Mouse (Mus musculus): Measurements from ENCODE around the gene Susd6. TPM values are rescaled to one million over a fixed set of nuclear protein-coding genes. Genes with fewer than 3 reads are reported as not detected.
"Not testable (repeated sequence)": the region's sequence is repeated elsewhere in the genome, so short reads cannot be mapped to it uniquely, and the experiment has no call there.

Susd6 gene
- polyA plus RNA-seq, 1 experiment from 2014 or later, result 14.3 TPM

- H3K9me3 ChIP-seq (ENCODE audit: control insufficient read depth, low read length), result no peaks in the 10 kb centered on the region
- H3K4me3 ChIP-seq (replicated peaks; ENCODE audit: low read length), result no peak overlapping the region
- peaks cover 12% of the 10 kb centered on the region for H3K4me1 ChIP-seq (replicated peaks; ENCODE audit: control insufficient read depth, insufficient read depth, low read length)
- no peak overlapping the region for H3K9ac ChIP-seq (replicated peaks; ENCODE audit: low read depth, low read length)
- 86% methylated on average over 3 of the region's 3 CpGs for WGBS
- H3K36me3 ChIP-seq (ENCODE audit: control insufficient read depth, insufficient read depth), result no peaks in the 10 kb centered on the region
- H3K27me3 ChIP-seq (replicated peaks; ENCODE audit: control insufficient read depth, insufficient read depth, low read length), result no peaks in the 10 kb centered on the region
- no peak overlapping the region for H3K27ac ChIP-seq (ENCODE audit: low read length)
- ATAC-seq, result no peak
- H3K4me2 ChIP-seq (ENCODE audit: low read length), result no peak overlapping the region
These were observed 25.6 kb downstream of the Susd6 start for GRCm38 (mm10) chr12:80815893-80816292.

- Histone ChIP-seq H3K36me3 (ENCODE audit: control insufficient read depth, insufficient read depth) (no peaks in the 10 kb centered on the region), H3K27me3 (replicated peaks; ENCODE audit: control insufficient read depth, insufficient read depth, low read length) (no peaks in the 10 kb centered on the region), H3K4me1 (replicated peaks; ENCODE audit: control insufficient read depth, insufficient read depth, low read length) (peaks cover 12% of the 10 kb centered on the region), H3K9me3 (ENCODE audit: control insufficient read depth, low read length) (no peaks in the 10 kb centered on the region), H3K27ac (ENCODE audit: low read length) (no peak overlapping the region), H3K4me3 (replicated peaks; ENCODE audit: low read length) (no peak overlapping the region), H3K9ac (replicated peaks; ENCODE audit: low read depth, low read length) (no peak overlapping the region), H3K4me2 (ENCODE audit: low read length) (no peak overlapping the region)
- no peak for ATAC-seq
- WGBS, result 48% methylated on average over 1 of the region's 1 CpGs
These were observed 26.2 kb downstream of the Susd6 start for GRCm38 (mm10) chr12:80816380-80817086.

GRCm38 (mm10) chr12:80817697-80818235 lies 27.5 kb downstream of the Susd6 start:
- Histone ChIP-seq H3K9me3 (ENCODE audit: control insufficient read depth, low read length) (no peaks in the 10 kb centered on the region), H3K27me3 (replicated peaks; ENCODE audit: control insufficient read depth, insufficient read depth, low read length) (no peaks in the 10 kb centered on the region), H3K4me3 (replicated peaks; ENCODE audit: low read length) (no peak overlapping the region), H3K9ac (replicated peaks; ENCODE audit: low read depth, low read length) (no peak overlapping the region), H3K4me1 (replicated peaks; ENCODE audit: control insufficient read depth, insufficient read depth, low read length) (peaks cover 8% of the 10 kb centered on the region), H3K36me3 (ENCODE audit: control insufficient read depth, insufficient read depth) (no peaks in the 10 kb centered on the region), H3K27ac (ENCODE audit: low read length) (no peak overlapping the region), H3K4me2 (ENCODE audit: low read length) (no peak overlapping the region)
- ATAC-seq, result no peak

GRCm38 (mm10) chr12:80819020-80819419 lies 28.7 kb downstream of the Susd6 start:
- ATAC-seq; H3K27ac ChIP-seq (ENCODE audit: low read length): not testable (repeated sequence)
- 78% methylated on average over 2 of the region's 2 CpGs for WGBS

GRCm38 (mm10) chr12:80821312-80822007 lies 31.1 kb downstream of the Susd6 start:
- H3K4me3 ChIP-seq (replicated peaks; ENCODE audit: low read length), result no peak overlapping the region
- H3K4me1 ChIP-seq (replicated peaks; ENCODE audit: control insufficient read depth, insufficient read depth, low read length), result peaks cover 9% of the 10 kb centered on the region
- WGBS, result 90% methylated on average over 4 of the region's 4 CpGs

More at GRCm38 (mm10) chr12:80819020-80819419, 28.7 kb downstream of the Susd6 start:
- not testable (repeated sequence) for H3K9me3 ChIP-seq (ENCODE audit: control insufficient read depth, low read length); H3K36me3 ChIP-seq (ENCODE audit: control insufficient read depth, insufficient read depth); H3K27me3 ChIP-seq (replicated peaks; ENCODE audit: control insufficient read depth, insufficient read depth, low read length); H3K4me1 ChIP-seq (replicated peaks; ENCODE audit: control insufficient read depth, insufficient read depth, low read length); H3K4me3 ChIP-seq (replicated peaks; ENCODE audit: low read length); H3K4me2 ChIP-seq (ENCODE audit: low read length); H3K9ac ChIP-seq (replicated peaks; ENCODE audit: low read depth, low read length)

GRCm38 (mm10) chr12:80822533-80822932 lies 32.2 kb downstream of the Susd6 start:
- H3K27me3 ChIP-seq (replicated peaks; ENCODE audit: control insufficient read depth, insufficient read depth, low read length), result no peaks in the 10 kb centered on the region
- no peak overlapping the region for H3K4me2 ChIP-seq (ENCODE audit: low read length)
- WGBS, result 98% methylated on average over 7 of the region's 7 CpGs
- H3K9ac ChIP-seq (replicated peaks; ENCODE audit: low read depth, low read length), result no peak overlapping the region
- peaks cover 12% of the 10 kb centered on the region for H3K4me1 ChIP-seq (replicated peaks; ENCODE audit: control insufficient read depth, insufficient read depth, low read length)
- no peak overlapping the region for H3K4me3 ChIP-seq (replicated peaks; ENCODE audit: low read length)
- no peak for ATAC-seq
- no peaks in the 10 kb centered on the region for H3K9me3 ChIP-seq (ENCODE audit: control insufficient read depth, low read length)
- no peak overlapping the region for H3K27ac ChIP-seq (ENCODE audit: low read length)
- no peaks in the 10 kb centered on the region for H3K36me3 ChIP-seq (ENCODE audit: control insufficient read depth, insufficient read depth)

More at GRCm38 (mm10) chr12:80821312-80822007, 31.1 kb downstream of the Susd6 start:
- ATAC-seq, result no peak
- H3K27me3 ChIP-seq (replicated peaks; ENCODE audit: control insufficient read depth, insufficient read depth, low read length), result no peaks in the 10 kb centered on the region
- H3K9me3 ChIP-seq (ENCODE audit: control insufficient read depth, low read length), result no peaks in the 10 kb centered on the region
- H3K9ac ChIP-seq (replicated peaks; ENCODE audit: low read depth, low read length), result no peak overlapping the region
- no peak overlapping the region for H3K4me2 ChIP-seq (ENCODE audit: low read length)
- H3K27ac ChIP-seq (ENCODE audit: low read length), result no peak overlapping the region
- H3K36me3 ChIP-seq (ENCODE audit: control insufficient read depth, insufficient read depth), result no peaks in the 10 kb centered on the region

- no peak overlapping the region for H3K9ac ChIP-seq (replicated peaks; ENCODE audit: low read depth, low read length)
These were observed 33.9 kb downstream of the Susd6 start for GRCm38 (mm10) chr12:80824202-80824601.

GRCm38 (mm10) chr12:80826423-80826822 lies 36.1 kb downstream of the Susd6 start:
- no peak for ATAC-seq
- no peak overlapping the region for H3K4me2 ChIP-seq (ENCODE audit: low read length)
- H3K9ac ChIP-seq (replicated peaks; ENCODE audit: low read depth, low read length), result no peak overlapping the region
- no peaks in the 10 kb centered on the region for H3K9me3 ChIP-seq (ENCODE audit: control insufficient read depth, low read length)
- H3K4me1 ChIP-seq (replicated peaks; ENCODE audit: control insufficient read depth, insufficient read depth, low read length), result peaks cover 20% of the 10 kb centered on the region
- no peaks in the 10 kb centered on the region for H3K36me3 ChIP-seq (ENCODE audit: control insufficient read depth, insufficient read depth)
- WGBS, result 38% methylated on average over 1 of the region's 1 CpGs
- H3K4me3 ChIP-seq (replicated peaks; ENCODE audit: low read length), result no peak overlapping the region
- H3K27me3 ChIP-seq (replicated peaks; ENCODE audit: control insufficient read depth, insufficient read depth, low read length), result no peaks in the 10 kb centered on the region
- no peak overlapping the region for H3K27ac ChIP-seq (ENCODE audit: low read length)

More at GRCm38 (mm10) chr12:80824202-80824601, 33.9 kb downstream of the Susd6 start:
- Histone ChIP-seq H3K4me3 (replicated peaks; ENCODE audit: low read length) (no peak overlapping the region), H3K27ac (ENCODE audit: low read length) (no peak overlapping the region), H3K4me2 (ENCODE audit: low read length) (no peak overlapping the region), H3K36me3 (ENCODE audit: control insufficient read depth, insufficient read depth) (no peaks in the 10 kb centered on the region), H3K4me1 (replicated peaks; ENCODE audit: control insufficient read depth, insufficient read depth, low read length) (peaks cover 20% of the 10 kb centered on the region), H3K27me3 (replicated peaks; ENCODE audit: control insufficient read depth, insufficient read depth, low read length) (no peaks in the 10 kb centered on the region), H3K9me3 (ENCODE audit: control insufficient read depth, low read length) (no peaks in the 10 kb centered on the region)
- ATAC-seq, result no peak
- 84% methylated on average over 1 of the region's 1 CpGs for WGBS

- no peak overlapping the region for H3K9ac ChIP-seq (replicated peaks; ENCODE audit: low read depth, low read length)
- WGBS, result 74% methylated on average over 5 of the region's 5 CpGs
- no peaks in the 10 kb centered on the region for H3K36me3 ChIP-seq (ENCODE audit: control insufficient read depth, insufficient read depth)
- peaks cover 20% of the 10 kb centered on the region for H3K4me1 ChIP-seq (replicated peaks; ENCODE audit: control insufficient read depth, insufficient read depth, low read length)
- no peak for ATAC-seq
- H3K27me3 ChIP-seq (replicated peaks; ENCODE audit: control insufficient read depth, insufficient read depth, low read length), result no peaks in the 10 kb centered on the region
- no peaks in the 10 kb centered on the region for H3K9me3 ChIP-seq (ENCODE audit: control insufficient read depth, low read length)
- no peak overlapping the region for H3K4me2 ChIP-seq (ENCODE audit: low read length)
- no peak overlapping the region for H3K4me3 ChIP-seq (replicated peaks; ENCODE audit: low read length)
- peak overlapping the region; percentile 49 for H3K27ac ChIP-seq (ENCODE audit: low read length)
These were observed 37.2 kb downstream of the Susd6 start for GRCm38 (mm10) chr12:80827464-80828015.
